Mouse (Mus musculus): ENCODE measurements around the gene Zfp119b.

GRCm38 (mm10) chr17:55963171-55963570 is 13.9 kb upstream of the Zfp119b start:
- TF ChIP-seq SIN3A (IDR thresholded peaks at IDR 0.05; ENCODE audit: low read length) (no peak), GATA1 (IDR thresholded peaks at IDR 0.05; ENCODE audit: low read depth, low read length) (no peak), USF1 (IDR thresholded peaks at IDR 0.05; ENCODE audit: low read depth, low read length) (no peak), BHLHE40 (IDR thresholded peaks at IDR 0.05; ENCODE audit: borderline replicate concordance, low read depth, low read length) (no peak), CTCF (IDR thresholded peaks at IDR 0.05 in 2 of 3, conservative IDR thresholded peaks at IDR 0.05 in 1 of 3; ENCODE audit: control insufficient read depth in 1 of 3, insufficient read depth in 1 of 3, low read depth in 2 of 3, low read length in 3 of 3, poor library complexity in 1 of 3, severe bottlenecking in 1 of 3) (no peak), MAFK (IDR thresholded peaks at IDR 0.05; ENCODE audit: borderline replicate concordance, low read depth, low read length) (no peak), ZNF384 (IDR thresholded peaks at IDR 0.05; ENCODE audit: low read depth, low read length) (no peak)

All from MEL (cell line).